In genomic region chr2:143081693-143082092, GRCm38 (mm10) we compare ENCODE assay signal across 11 mouse cellular contexts. TPM values are rescaled to one million over a fixed set of nuclear protein-coding genes. Genes with fewer than 3 reads are reported as not detected.
DNase-seq lines count a peak whose midpoint lies in the region; ATAC-seq and TF ChIP-seq lines count a peak whose summit lies in the region.
"Had no signal": no experiment of that assay in that cellular context is flagged by ENCODE, and none has a peak within 500 bp of the region (broad histone marks: within the 10 kb centered on the region; RNA-seq: fewer than 3 reads in every experiment).

No protein-coding gene starts in this region.

- intact Hi-C loops in heart, postnatal 25 days (cut with DNase I): no loop called here

- no peak overlapping the region for H3K9ac ChIP-seq in embryonic facial prominence, embryonic 14.5 days (ENCODE audit: low read depth, low read length)
- H3K9ac ChIP-seq in kidney, postnatal 0 days (ENCODE audit: low read depth, low read length): no peak overlapping the region
- H3K9ac ChIP-seq: limb, embryonic 13.5 days had no signal

- H3K4me1 ChIP-seq in embryonic facial prominence, embryonic 14.5 days (ENCODE audit: control insufficient read depth, insufficient read depth, low read length): peaks cover 12% of the 10 kb centered on the region
- H3K4me1 ChIP-seq in kidney, postnatal 0 days (replicated peaks; ENCODE audit: insufficient read depth, low read length): 0 out of 2 replicates have a peak, but pooled peaks cover 3% of the 10 kb centered on the region

- no peaks in the 10 kb centered on the region for H3K36me3 ChIP-seq in embryonic facial prominence, embryonic 14.5 days (ENCODE audit: control insufficient read depth, insufficient read depth, low read length)
- no peaks in the 10 kb centered on the region for H3K36me3 ChIP-seq in kidney, postnatal 0 days (ENCODE audit: insufficient read depth, low read length)
- H3K36me3 ChIP-seq: limb, embryonic 13.5 days had no signal

- no peak overlapping the region for H3K4me2 ChIP-seq in embryonic facial prominence, embryonic 14.5 days (ENCODE audit: low read depth, low read length)
- H3K4me2 ChIP-seq in kidney, postnatal 0 days (ENCODE audit: low read length): peak overlapping the region; percentile 22; the same call in 1 of the 2 replicates
- H3K4me2 ChIP-seq: limb, embryonic 13.5 days had no signal

- 60% methylated on average over 3 of the region's 3 CpGs for WGBS in embryonic facial prominence, embryonic 14.5 days
- WGBS in kidney, postnatal 0 days: 47% methylated on average over 3 of the region's 3 CpGs

- DNase-seq in heart, adult 11 months: peak; percentile 91
- no peak for DNase-seq in heart, postnatal 25 days (ENCODE audit: low spot score)
- peak; percentile 19 for DNase-seq in embryonic facial prominence, embryonic 14.5 days (ENCODE audit: low spot score)
- peak; percentile 63 for DNase-seq in kidney, postnatal 0 days (ENCODE audit: low spot score)
- peak; percentile 15 for DNase-seq in lung, postnatal 36 days
- DNase-seq in Muller cell, postnatal 12 days (ENCODE audit: inconsistent ontology term): no peak
- DNase-seq in neural tube, embryonic 10.5 days (ENCODE audit: extremely low spot score, low spot score): no peak
- DNase-seq in cerebellum, adult 11 months: no peak
- DNase-seq: gastrocnemius, postnatal 10 days had no signal

- no peaks in the 10 kb centered on the region for H3K9me3 ChIP-seq in embryonic facial prominence, embryonic 14.5 days (ENCODE audit: control insufficient read depth, low read length)
- H3K9me3 ChIP-seq in kidney, postnatal 0 days (replicated peaks; ENCODE audit: low read length): no peaks in the 10 kb centered on the region
- H3K9me3 ChIP-seq: limb, embryonic 13.5 days had no signal

- H3K27me3 ChIP-seq in embryonic facial prominence, embryonic 14.5 days (replicated peaks; ENCODE audit: control insufficient read depth, insufficient read depth, low read length): no peaks in the 10 kb centered on the region
- no peaks in the 10 kb centered on the region for H3K27me3 ChIP-seq in kidney, postnatal 0 days (ENCODE audit: insufficient read depth, low read length)
- H3K27me3 ChIP-seq: limb, embryonic 13.5 days had no signal

- ATAC-seq in embryonic facial prominence, embryonic 14.5 days (ENCODE audit: low read depth): no peak
- no peak for ATAC-seq in kidney, postnatal 0 days (replicated peaks; ENCODE audit: low FRiP score, low read depth)

- H3K4me3 ChIP-seq in embryonic facial prominence, embryonic 14.5 days (ENCODE audit: low read depth, low read length): no peak overlapping the region
- H3K4me3 ChIP-seq in kidney, postnatal 0 days (replicated peaks; ENCODE audit: low read depth, low read length): no peak overlapping the region
- H3K4me3 ChIP-seq: limb, embryonic 13.5 days had no signal

- H3K27ac ChIP-seq in embryonic facial prominence, embryonic 14.5 days (replicated peaks; ENCODE audit: low read depth, low read length): no peak overlapping the region; the same call in 1 of the 2 replicates
- peak overlapping the region; percentile 20; the same call in 1 of the 2 replicates for H3K27ac ChIP-seq in kidney, postnatal 0 days
- H3K27ac ChIP-seq: limb, embryonic 13.5 days had no signal

- TF ChIP-seq CTCF in kidney, postnatal 0 days (IDR thresholded peaks at IDR 0.05; ENCODE audit: low read depth): no peak

RNA-seq across cellular contexts. Expression of gene Otor, which starts 3.4 kb away (rescaled TPM):
- not detected for total RNA-seq in heart, postnatal 25 days (2021)
- polyA plus RNA-seq in embryonic facial prominence, embryonic 14.5 days (2014; fragmentation: Nextera tagmentation; extraction: Ambion mirVana): 55.4 and 62.6 TPM in 2 replicates
- not detected in 2 replicates for polyA plus RNA-seq in kidney, postnatal 0 days (2015; fragmentation: Nextera tagmentation; extraction: Ambion mirVana)
- total RNA-seq: gastrocnemius, postnatal 10 days had no signal
- polyA plus RNA-seq: C2C12 had no signal

RNA-seq across cellular contexts. Expression of gene Snrpb2, which starts 18.9 kb away (rescaled TPM):
- 10 to 100 TPM; 20.0 to 20.2 TPM for total RNA-seq in heart, postnatal 25 days (2021)
- polyA plus RNA-seq in embryonic facial prominence, embryonic 14.5 days (2014; fragmentation: Nextera tagmentation; extraction: Ambion mirVana): 74.8 and 77.7 TPM in 2 replicates
- 88.3 and 95.3 TPM in 2 replicates for polyA plus RNA-seq in kidney, postnatal 0 days (2015; fragmentation: Nextera tagmentation; extraction: Ambion mirVana)

Comparison
In these comparisons a context has a peak if more than half of its experiments do, and no peak if none do; other contexts are left out.
1. DNase-seq: peak in heart, adult 11 months (single experiment), embryonic facial prominence, embryonic 14.5 days (single experiment), kidney, postnatal 0 days (single experiment) and lung, postnatal 36 days (single experiment); none in heart, postnatal 25 days (single experiment), Muller cell, postnatal 12 days (single experiment), neural tube, embryonic 10.5 days (single experiment) and cerebellum, adult 11 months (single experiment).
2. RNA of gene Otor, which starts 3.4 kb away (polyA plus RNA-seq): 55.4 to 62.6 TPM in embryonic facial prominence, embryonic 14.5 days; not detected in kidney, postnatal 0 days; every median in the first group is over 10 times any median in the second.